Mouse (Mus musculus): ENCODE measurements around the gene Zfyve28. TPM values are rescaled to one million over a fixed set of nuclear protein-coding genes. Genes with fewer than 3 reads are reported as not detected.

Zfyve28 gene
- polyA plus RNA-seq, 1 experiment from 2014 or later, result 0.64 TPM

- Histone ChIP-seq H3K36me3 (no peaks in the 10 kb centered on the region), H3K4me1 (peaks cover 8% of the 10 kb centered on the region; the same call in 1 of the 2 replicates), H3K27ac (no peak overlapping the region), H3K9me3 (no peaks in the 10 kb centered on the region), H3K4me3 (no peak overlapping the region), H3K4me2 (no peak overlapping the region), H3K9ac (no peak overlapping the region), H3K27me3 (no peaks in the 10 kb centered on the region)
- WGBS, result 73% methylated on average over 7 of the region's 7 CpGs
- ATAC-seq (ENCODE audit: borderline replicate concordance, extremely low read depth, low FRiP score, low TSS enrichment), result peak; percentile 33; the same call in 1 of the 2 replicates
Observed at GRCm38 (mm10) chr5:34196423-34196822, 91.8 kb downstream of the Zfyve28 start.

GRCm38 (mm10) chr5:34195786-34196185, 92.5 kb downstream of the Zfyve28 start:
- Histone ChIP-seq H3K9ac (no peak overlapping the region), H3K36me3 (no peaks in the 10 kb centered on the region), H3K27ac (no peak overlapping the region), H3K9me3 (no peaks in the 10 kb centered on the region), H3K27me3 (no peaks in the 10 kb centered on the region), H3K4me1 (peaks cover 6% of the 10 kb centered on the region; the same call in 1 of the 2 replicates), H3K4me2 (no peak overlapping the region), H3K4me3 (no peak overlapping the region)
- ATAC-seq (ENCODE audit: borderline replicate concordance, extremely low read depth, low FRiP score, low TSS enrichment), result no peak
- WGBS, result 91% methylated on average over 12 of the region's 12 CpGs

- H3K4me2 ChIP-seq, result no peak overlapping the region
- H3K4me1 ChIP-seq, result peaks cover 10% of the 10 kb centered on the region; the same call in 1 of the 2 replicates
- no peak for ATAC-seq (ENCODE audit: borderline replicate concordance, extremely low read depth, low FRiP score, low TSS enrichment)
- H3K4me3 ChIP-seq, result no peak overlapping the region
- H3K9me3 ChIP-seq, result no peaks in the 10 kb centered on the region
- no peaks in the 10 kb centered on the region for H3K36me3 ChIP-seq
- no peak overlapping the region for H3K27ac ChIP-seq
- 72% methylated on average over 6 of the region's 6 CpGs for WGBS
- H3K9ac ChIP-seq, result no peak overlapping the region
- no peaks in the 10 kb centered on the region for H3K27me3 ChIP-seq
Observed at GRCm38 (mm10) chr5:34194975-34195662, 93.1 kb downstream of the Zfyve28 start.

GRCm38 (mm10) chr5:34194426-34194825, 93.8 kb downstream of the Zfyve28 start:
- no peaks in the 10 kb centered on the region for H3K9me3 ChIP-seq
- H3K9ac ChIP-seq, result no peak overlapping the region
- H3K4me1 ChIP-seq, result peaks cover 10% of the 10 kb centered on the region; the same call in 1 of the 2 replicates
- no peak overlapping the region for H3K4me3 ChIP-seq
- no peaks in the 10 kb centered on the region for H3K27me3 ChIP-seq
- no peak for ATAC-seq (ENCODE audit: borderline replicate concordance, extremely low read depth, low FRiP score, low TSS enrichment)
- H3K4me2 ChIP-seq, result no peak overlapping the region
- no peak overlapping the region for H3K27ac ChIP-seq
- WGBS, result 26% methylated on average over 1 of the region's 1 CpGs
- no peaks in the 10 kb centered on the region for H3K36me3 ChIP-seq

GRCm38 (mm10) chr5:34191843-34192242, 96.4 kb downstream of the Zfyve28 start:
- no peak for ATAC-seq (ENCODE audit: borderline replicate concordance, extremely low read depth, low FRiP score, low TSS enrichment)
- Histone ChIP-seq H3K36me3 (no peaks in the 10 kb centered on the region), H3K4me2 (no peak overlapping the region), H3K27me3 (no peaks in the 10 kb centered on the region), H3K27ac (no peak overlapping the region), H3K9me3 (no peaks in the 10 kb centered on the region), H3K4me3 (no peak overlapping the region), H3K9ac (no peak overlapping the region), H3K4me1 (peaks cover 23% of the 10 kb centered on the region)
- WGBS, result 78% methylated on average over 4 of the region's 4 CpGs

- WGBS, result 39% methylated on average over 4 of the region's 4 CpGs
- H3K4me1 ChIP-seq, result peaks cover 28% of the 10 kb centered on the region
- no peaks in the 10 kb centered on the region for H3K9me3 ChIP-seq
- no peak overlapping the region for H3K9ac ChIP-seq
- no peaks in the 10 kb centered on the region for H3K36me3 ChIP-seq
- H3K4me2 ChIP-seq, result no peak overlapping the region
- H3K4me3 ChIP-seq, result no peak overlapping the region
- no peak for ATAC-seq (ENCODE audit: borderline replicate concordance, extremely low read depth, low FRiP score, low TSS enrichment)
- no peaks in the 10 kb centered on the region for H3K27me3 ChIP-seq
- H3K27ac ChIP-seq, result 0 out of 2 replicates have a peak overlapping the region, but pooled peaks have one; percentile 1
Observed at GRCm38 (mm10) chr5:34191021-34191420, 97.2 kb downstream of the Zfyve28 start.

GRCm38 (mm10) chr5:34189521-34189920, 98.7 kb downstream of the Zfyve28 start:
- Histone ChIP-seq H3K9me3 (no peaks in the 10 kb centered on the region), H3K36me3 (no peaks in the 10 kb centered on the region), H3K27ac (no peak overlapping the region), H3K4me3 (no peak overlapping the region), H3K27me3 (no peaks in the 10 kb centered on the region), H3K4me1 (peaks cover 43% of the 10 kb centered on the region), H3K4me2 (no peak overlapping the region), H3K9ac (no peak overlapping the region)
- WGBS, result 58% methylated on average over 1 of the region's 1 CpGs
- no peak for ATAC-seq (ENCODE audit: borderline replicate concordance, extremely low read depth, low FRiP score, low TSS enrichment)

- Histone ChIP-seq H3K4me2 (peak overlapping the region; percentile 90), H3K9me3 (no peaks in the 10 kb centered on the region), H3K27ac (peak overlapping the region; percentile 80; the same call in 1 of the 2 replicates), H3K4me3 (peak overlapping the region; percentile 92; the same call in 1 of the 2 replicates), H3K27me3 (no peaks in the 10 kb centered on the region), H3K36me3 (no peaks in the 10 kb centered on the region), H3K4me1 (peaks cover 50% of the 10 kb centered on the region), H3K9ac (peak overlapping the region; percentile 56; the same call in 1 of the 2 replicates)
- ATAC-seq (ENCODE audit: borderline replicate concordance, extremely low read depth, low FRiP score, low TSS enrichment), result no peak
- WGBS, result 70% methylated on average over 2 of the region's 2 CpGs
Observed at GRCm38 (mm10) chr5:34188856-34189255, 99.4 kb downstream of the Zfyve28 start.

- no peaks in the 10 kb centered on the region for H3K9me3 ChIP-seq
- peak within 1 kb of the TSS; percentile 92 for H3K4me3 ChIP-seq
- under 1% methylated on average over 50 of the region's 60 CpGs for whole genome bisulfite sequencing
- no peaks in the 10 kb centered on the region for H3K27me3 ChIP-seq
- peak within 1 kb of the TSS; percentile 90 for H3K4me2 ChIP-seq
- H3K4me1 ChIP-seq, result peaks cover 61% of the 10 kb centered on the region
- peak; percentile 98 for ATAC-seq (ENCODE audit: borderline replicate concordance, extremely low read depth, low FRiP score, low TSS enrichment)
- H3K9ac ChIP-seq, result peak within 1 kb of the TSS; percentile 87
- H3K36me3 ChIP-seq, result 0 out of 2 replicates have a peak, but pooled peaks cover 3% of the 10 kb centered on the region
- H3K27ac ChIP-seq, result peak within 1 kb of the TSS; percentile 97
Observed at GRCm38 (mm10) chr5:34187601-34188316, 100.5 kb downstream of the Zfyve28 start, which contains the start of gene Mxd4. Mxd4 (minus strand) TSS chr5:34187720.

- ATAC-seq (ENCODE audit: borderline replicate concordance, extremely low read depth, low FRiP score, low TSS enrichment), result peak; percentile 10; the same call in 1 of the 2 replicates
- Histone ChIP-seq H3K4me2 (peak overlapping the region; percentile 90), H3K4me1 (peaks cover 61% of the 10 kb centered on the region), H3K9ac (peak overlapping the region; percentile 87), H3K27me3 (no peaks in the 10 kb centered on the region), H3K27ac (peak overlapping the region; percentile 97), H3K4me3 (peak overlapping the region; percentile 92), H3K9me3 (no peaks in the 10 kb centered on the region), H3K36me3 (peaks cover 3% of the 10 kb centered on the region; the same call in 1 of the 2 replicates)
- under 1% methylated on average over 43 of the region's 46 CpGs for WGBS
Observed at GRCm38 (mm10) chr5:34186961-34187391, 101.3 kb downstream of the Zfyve28 start.

- 45% methylated on average over 2 of the region's 2 CpGs for WGBS
- no peaks in the 10 kb centered on the region for H3K27me3 ChIP-seq
- ATAC-seq (ENCODE audit: borderline replicate concordance, extremely low read depth, low FRiP score, low TSS enrichment), result no peak
- H3K4me3 ChIP-seq, result peak overlapping the region; percentile 92
- H3K4me2 ChIP-seq, result peak overlapping the region; percentile 90
- H3K36me3 ChIP-seq, result peaks cover 3% of the 10 kb centered on the region; the same call in 1 of the 2 replicates
- H3K9ac ChIP-seq, result peak overlapping the region; percentile 87
- no peaks in the 10 kb centered on the region for H3K9me3 ChIP-seq
- H3K27ac ChIP-seq, result peak overlapping the region; percentile 97; the same call in 1 of the 2 replicates
- peaks cover 58% of the 10 kb centered on the region for H3K4me1 ChIP-seq
Observed at GRCm38 (mm10) chr5:34186391-34186790, 101.9 kb downstream of the Zfyve28 start.

- H3K9ac ChIP-seq, result peak overlapping the region; percentile 87; the same call in 1 of the 2 replicates
- ATAC-seq (ENCODE audit: borderline replicate concordance, extremely low read depth, low FRiP score, low TSS enrichment), result no peak
- H3K9me3 ChIP-seq, result no peaks in the 10 kb centered on the region
- peak overlapping the region; percentile 90 for H3K4me2 ChIP-seq
- peaks cover 55% of the 10 kb centered on the region for H3K4me1 ChIP-seq
- no peak overlapping the region for H3K27ac ChIP-seq
- no peaks in the 10 kb centered on the region for H3K27me3 ChIP-seq
- peaks cover 3% of the 10 kb centered on the region; the same call in 1 of the 2 replicates for H3K36me3 ChIP-seq
- H3K4me3 ChIP-seq, result peak overlapping the region; percentile 92
Observed at GRCm38 (mm10) chr5:34185791-34186190, 102.5 kb downstream of the Zfyve28 start.
